Mouse (Mus musculus): ENCODE results near the gene Pacsin2. TPM values are rescaled to one million over a fixed set of nuclear protein-coding genes. Genes with fewer than 3 reads are reported as not detected.

The Pacsin2 gene
- polyA plus RNA-seq, 1 experiment from 2014 or later = 85.4 TPM

DNA sequence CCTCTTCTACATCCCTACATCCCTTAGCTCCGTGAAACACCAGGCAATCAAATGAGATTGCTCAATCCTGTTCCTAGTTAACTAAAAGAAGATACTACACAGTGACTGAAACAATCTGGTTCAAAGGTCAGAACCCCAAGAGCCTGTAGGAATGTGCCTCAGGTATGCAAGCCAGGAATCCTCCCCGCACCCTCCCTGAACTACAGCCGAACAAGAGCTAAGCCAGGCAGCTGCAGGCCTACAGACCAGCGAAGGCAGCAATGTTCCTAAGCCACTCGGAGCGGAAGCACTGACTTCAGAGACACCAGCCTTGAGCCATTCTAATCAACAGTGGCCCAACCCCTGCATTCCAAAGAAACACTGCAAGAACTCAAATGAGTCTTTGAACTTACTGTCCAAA, 20.0 kb downstream of the Pacsin2 start:
- H3K27ac ChIP-seq (ENCODE audit: low read length) = 0 out of 2 replicates have a peak overlapping the region, but pooled peaks have one; percentile 13
- peaks cover 31% of the 10 kb centered on the region for H3K4me1 ChIP-seq (ENCODE audit: insufficient read depth, low read length)
- WGBS = 76% methylated on average over 6 of the region's 6 CpGs
- H3K9me3 ChIP-seq (ENCODE audit: low read length) = no peaks in the 10 kb centered on the region
- no peak overlapping the region for H3K9ac ChIP-seq (replicated peaks; ENCODE audit: low read length)
- no peaks in the 10 kb centered on the region for H3K36me3 ChIP-seq (ENCODE audit: insufficient read depth, low read length)
- no peak overlapping the region for H3K4me2 ChIP-seq (replicated peaks; ENCODE audit: low read depth, low read length)
- no peak overlapping the region for H3K4me3 ChIP-seq (ENCODE audit: low read length)
- H3K27me3 ChIP-seq (ENCODE audit: insufficient read depth, low read length) = no peaks in the 10 kb centered on the region
- ATAC-seq (ENCODE audit: low FRiP score, low TSS enrichment) = no peak

- H3K9ac ChIP-seq (replicated peaks; ENCODE audit: low read length) = no peak overlapping the region
- H3K4me1 ChIP-seq (ENCODE audit: insufficient read depth, low read length) = peaks cover 24% of the 10 kb centered on the region
- no peak overlapping the region for H3K4me3 ChIP-seq (ENCODE audit: low read length)
- no peak overlapping the region for H3K27ac ChIP-seq (ENCODE audit: low read length)
- no peak overlapping the region for H3K4me2 ChIP-seq (replicated peaks; ENCODE audit: low read depth, low read length)
- WGBS = 79% methylated on average over 4 of the region's 4 CpGs
- H3K27me3 ChIP-seq (ENCODE audit: insufficient read depth, low read length) = no peaks in the 10 kb centered on the region
- H3K36me3 ChIP-seq (ENCODE audit: insufficient read depth, low read length) = no peaks in the 10 kb centered on the region
- no peak for ATAC-seq (ENCODE audit: low FRiP score, low TSS enrichment)
- no peaks in the 10 kb centered on the region for H3K9me3 ChIP-seq (ENCODE audit: low read length)
Measured at GRCm38 (mm10) chr15:83442495-83443037, 21.8 kb downstream of the Pacsin2 start.

- 0 out of 2 replicates have a peak overlapping the region, but pooled peaks have one; percentile 20 for H3K27ac ChIP-seq (ENCODE audit: low read length)
- ATAC-seq (ENCODE audit: low FRiP score, low TSS enrichment) = no peak
- no peaks in the 10 kb centered on the region for H3K27me3 ChIP-seq (ENCODE audit: insufficient read depth, low read length)
- no peaks in the 10 kb centered on the region for H3K9me3 ChIP-seq (ENCODE audit: low read length)
- WGBS = 62% methylated on average over 5 of the region's 5 CpGs
- peaks cover 22% of the 10 kb centered on the region for H3K4me1 ChIP-seq (ENCODE audit: insufficient read depth, low read length)
- no peak overlapping the region for H3K4me3 ChIP-seq (ENCODE audit: low read length)
- H3K36me3 ChIP-seq (ENCODE audit: insufficient read depth, low read length) = no peaks in the 10 kb centered on the region
- no peak overlapping the region for H3K9ac ChIP-seq (replicated peaks; ENCODE audit: low read length)
- H3K4me2 ChIP-seq (replicated peaks; ENCODE audit: low read depth, low read length) = no peak overlapping the region
Measured at GRCm38 (mm10) chr15:83440726-83441125, 23.7 kb downstream of the Pacsin2 start.

GRCm38 (mm10) chr15:83436541-83436940, 27.9 kb downstream of the Pacsin2 start:
- no peaks in the 10 kb centered on the region for H3K27me3 ChIP-seq (ENCODE audit: insufficient read depth, low read length)
- no peak overlapping the region for H3K4me2 ChIP-seq (replicated peaks; ENCODE audit: low read depth, low read length)
- no peak for ATAC-seq (ENCODE audit: low FRiP score, low TSS enrichment)
- H3K36me3 ChIP-seq (ENCODE audit: insufficient read depth, low read length) = no peaks in the 10 kb centered on the region
- 94% methylated on average over 9 of the region's 9 CpGs for WGBS
- H3K27ac ChIP-seq (ENCODE audit: low read length) = no peak overlapping the region
- H3K4me1 ChIP-seq (ENCODE audit: insufficient read depth, low read length) = peaks cover 34% of the 10 kb centered on the region
- no peaks in the 10 kb centered on the region for H3K9me3 ChIP-seq (ENCODE audit: low read length)
- no peak overlapping the region for H3K9ac ChIP-seq (replicated peaks; ENCODE audit: low read length)
- no peak overlapping the region for H3K4me3 ChIP-seq (ENCODE audit: low read length)

GRCm38 (mm10) chr15:83435324-83436090, 28.9 kb downstream of the Pacsin2 start:
- no peaks in the 10 kb centered on the region for H3K36me3 ChIP-seq (ENCODE audit: insufficient read depth, low read length)
- H3K4me2 ChIP-seq (replicated peaks; ENCODE audit: low read depth, low read length) = no peak overlapping the region
- peaks cover 28% of the 10 kb centered on the region for H3K4me1 ChIP-seq (ENCODE audit: insufficient read depth, low read length)
- H3K9ac ChIP-seq (replicated peaks; ENCODE audit: low read length) = no peak overlapping the region
- no peak overlapping the region for H3K27ac ChIP-seq (ENCODE audit: low read length)
- no peak overlapping the region for H3K4me3 ChIP-seq (ENCODE audit: low read length)
- H3K27me3 ChIP-seq (ENCODE audit: insufficient read depth, low read length) = no peaks in the 10 kb centered on the region
- H3K9me3 ChIP-seq (ENCODE audit: low read length) = no peaks in the 10 kb centered on the region
- ATAC-seq (ENCODE audit: low FRiP score, low TSS enrichment) = no peak
- 79% methylated on average over 8 of the region's 8 CpGs for WGBS

DNA sequence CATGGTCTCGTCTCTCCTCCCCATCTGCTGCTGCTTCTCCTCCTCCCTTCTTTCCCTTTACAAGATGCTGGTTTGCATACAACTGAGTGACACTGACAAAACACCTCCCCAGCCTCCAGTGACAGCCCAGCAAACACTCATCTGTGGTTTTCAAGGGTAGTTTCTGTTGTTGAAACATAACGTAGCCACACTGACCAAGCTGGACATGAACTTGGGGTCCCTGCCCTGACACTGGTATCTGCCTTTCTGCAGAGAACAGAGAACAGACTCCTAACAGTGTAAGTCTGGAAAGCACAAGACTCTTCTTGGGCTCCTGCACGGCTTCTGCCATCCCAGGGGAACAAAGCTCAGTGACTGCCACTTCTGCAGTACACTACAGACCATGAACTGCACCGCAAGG, 29.7 kb downstream of the Pacsin2 start:
- H3K4me2 ChIP-seq (replicated peaks; ENCODE audit: low read depth, low read length) = no peak overlapping the region
- no peaks in the 10 kb centered on the region for H3K27me3 ChIP-seq (ENCODE audit: insufficient read depth, low read length)
- H3K4me3 ChIP-seq (ENCODE audit: low read length) = no peak overlapping the region
- H3K9ac ChIP-seq (replicated peaks; ENCODE audit: low read length) = no peak overlapping the region
- H3K9me3 ChIP-seq (ENCODE audit: low read length) = no peaks in the 10 kb centered on the region
- WGBS = 85% methylated on average over 4 of the region's 4 CpGs
- H3K27ac ChIP-seq (ENCODE audit: low read length) = no peak overlapping the region
- no peak for ATAC-seq (ENCODE audit: low FRiP score, low TSS enrichment)
- H3K4me1 ChIP-seq (ENCODE audit: insufficient read depth, low read length) = peaks cover 26% of the 10 kb centered on the region
- no peaks in the 10 kb centered on the region for H3K36me3 ChIP-seq (ENCODE audit: insufficient read depth, low read length)

- no peaks in the 10 kb centered on the region for H3K36me3 ChIP-seq (ENCODE audit: insufficient read depth, low read length)
- H3K4me3 ChIP-seq (ENCODE audit: low read length) = no peak overlapping the region
- no peaks in the 10 kb centered on the region for H3K9me3 ChIP-seq (ENCODE audit: low read length)
- peaks cover 27% of the 10 kb centered on the region for H3K4me1 ChIP-seq (ENCODE audit: insufficient read depth, low read length)
- peak overlapping the region; percentile 28; the same call in 1 of the 2 replicates for H3K4me2 ChIP-seq (replicated peaks; ENCODE audit: low read depth, low read length)
- peak overlapping the region; percentile 93 for H3K27ac ChIP-seq (ENCODE audit: low read length)
- no peak for ATAC-seq (ENCODE audit: low FRiP score, low TSS enrichment)
- H3K27me3 ChIP-seq (ENCODE audit: insufficient read depth, low read length) = no peaks in the 10 kb centered on the region
- H3K9ac ChIP-seq (replicated peaks; ENCODE audit: low read length) = peak overlapping the region; percentile 48; the same call in 1 of the 2 replicates
- WGBS = 72% methylated on average over 2 of the region's 2 CpGs
Measured at GRCm38 (mm10) chr15:83433344-83433743, 31.1 kb downstream of the Pacsin2 start.

- Histone ChIP-seq H3K4me3 (ENCODE audit: low read length) (peak overlapping the region; percentile 4; the same call in 1 of the 2 replicates), H3K36me3 (ENCODE audit: insufficient read depth, low read length) (no peaks in the 10 kb centered on the region), H3K9me3 (ENCODE audit: low read length) (no peaks in the 10 kb centered on the region), H3K4me2 (replicated peaks; ENCODE audit: low read depth, low read length) (peak overlapping the region; percentile 28), H3K4me1 (ENCODE audit: insufficient read depth, low read length) (peaks cover 34% of the 10 kb centered on the region), H3K27ac (ENCODE audit: low read length) (peak overlapping the region; percentile 93), H3K27me3 (ENCODE audit: insufficient read depth, low read length) (no peaks in the 10 kb centered on the region), H3K9ac (replicated peaks; ENCODE audit: low read length) (peak overlapping the region; percentile 48)
- peak; percentile 78 for ATAC-seq (ENCODE audit: low FRiP score, low TSS enrichment)
- 37% methylated on average over 15 of the region's 15 CpGs for WGBS
Measured at GRCm38 (mm10) chr15:83432231-83433031, 32.0 kb downstream of the Pacsin2 start.

DNA sequence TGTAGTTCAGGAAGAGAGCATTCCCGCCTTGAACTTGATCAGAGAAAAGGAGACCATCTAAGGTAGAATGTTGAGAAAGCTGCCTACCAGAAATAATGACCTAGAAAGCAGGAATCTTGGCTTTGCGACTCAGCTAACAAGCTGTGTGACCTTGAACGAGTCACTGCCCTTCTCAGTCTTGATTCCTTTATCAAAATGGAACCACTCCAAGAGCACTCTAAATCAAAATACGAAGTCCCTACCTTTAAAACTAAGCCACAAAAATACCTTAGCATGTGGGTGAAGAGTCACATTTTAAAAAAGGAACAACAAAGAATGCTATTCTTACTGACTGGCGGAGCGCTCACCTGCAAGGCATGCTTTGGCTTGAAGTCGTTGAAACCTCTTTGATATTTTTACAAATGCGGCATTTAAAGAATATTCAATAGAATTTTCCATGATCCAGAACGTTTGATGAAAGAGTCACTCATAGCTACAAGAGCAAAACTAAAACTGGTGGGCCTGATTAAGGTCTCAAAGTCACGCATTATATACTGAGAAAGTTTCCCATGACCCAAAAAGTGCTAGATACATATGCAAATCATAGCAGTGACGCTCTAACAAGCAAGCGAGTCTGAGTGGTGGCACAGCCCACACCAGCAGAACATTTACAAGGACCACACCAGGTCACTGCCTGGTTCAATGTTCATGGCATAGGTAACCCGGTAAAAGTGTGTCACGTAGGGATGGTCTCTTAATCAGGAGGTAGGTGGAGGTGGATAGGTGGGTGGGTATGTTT, 33.2 kb downstream of the Pacsin2 start:
- H3K27ac ChIP-seq (ENCODE audit: low read length) = peak overlapping the region; percentile 93
- H3K4me2 ChIP-seq (replicated peaks; ENCODE audit: low read depth, low read length) = no peak overlapping the region
- 82% methylated on average over 14 of the region's 14 CpGs for WGBS

More for the DNA sequence above, 33.2 kb downstream of the Pacsin2 start:
- ATAC-seq (ENCODE audit: low FRiP score, low TSS enrichment) = no peak
- Histone ChIP-seq H3K4me3 (ENCODE audit: low read length) (no peak overlapping the region), H3K9ac (replicated peaks; ENCODE audit: low read length) (no peak overlapping the region), H3K36me3 (ENCODE audit: insufficient read depth, low read length) (no peaks in the 10 kb centered on the region), H3K4me1 (ENCODE audit: insufficient read depth, low read length) (peaks cover 40% of the 10 kb centered on the region), H3K9me3 (ENCODE audit: low read length) (no peaks in the 10 kb centered on the region), H3K27me3 (ENCODE audit: insufficient read depth, low read length) (no peaks in the 10 kb centered on the region)

Data from kidney, embryonic 16.5 days (tissue).